Mouse (Mus musculus) thymus, adult 2 months (tissue): Measurements from ENCODE around the gene Safb2. TPM values are rescaled to one million over a fixed set of nuclear protein-coding genes. Genes with fewer than 3 reads are reported as not detected.

Experiments used
- DNase-seq: peaks from one replicate; pipeline ENCODE4 v3.0.0; 2021
- H3K27ac ChIP-seq: fragments of 200-500 bp; 2 replicates; pipeline ENCODE4 v1.5.1; 2012; ENCODE audit warnings: low read length, control low read depth; ENCODE audit not compliant: control insufficient read depth, insufficient read depth
- H3K27me3 ChIP-seq: fragments of 200-500 bp; 2 replicates; pipeline ENCODE4 v1.6.1; 2012; ENCODE audit warnings: mild to moderate bottlenecking, low read length, moderate library complexity, mixed read lengths; ENCODE audit not compliant: control insufficient read depth, insufficient read depth
- H3K36me3 ChIP-seq: fragments of 200-500 bp; 2 replicates; pipeline ENCODE4 v1.6.1; 2012; ENCODE audit warnings: mild to moderate bottlenecking, low read length, moderate library complexity; ENCODE audit not compliant: control insufficient read depth, insufficient read depth
- H3K4me1 ChIP-seq: fragments of 200-500 bp; replicated peaks from 2 replicates; pipeline ENCODE4 v1.6.1; 2012; ENCODE audit warnings: low read length; ENCODE audit not compliant: control insufficient read depth, insufficient read depth
- H3K4me3 ChIP-seq: fragments of 200-500 bp; 2 replicates; pipeline ENCODE4 v1.5.1; 2012; ENCODE audit warnings: mild to moderate bottlenecking, low read length, control low read depth, moderate library complexity; ENCODE audit not compliant: control insufficient read depth, insufficient read depth
- CTCF ChIP-seq: fragments of 200-500 bp; IDR thresholded peaks from 2 replicates; pipeline ENCODE4 v1.5.1; 2012; ENCODE audit warnings: mild to moderate bottlenecking, control low read depth, low read length, moderate library complexity, borderline replicate concordance; ENCODE audit not compliant: control insufficient read depth, poor library complexity, insufficient read depth; ENCODE audit errors: extremely low read depth
- POLR2A ChIP-seq: fragments of 200-500 bp; IDR thresholded peaks from 2 replicates; pipeline ENCODE4 v1.6.1; 2012; ENCODE audit warnings: mild to moderate bottlenecking, low read length, control low read depth, moderate library complexity; ENCODE audit not compliant: control insufficient read depth, poor library complexity, insufficient read depth; ENCODE audit errors: extremely low read depth
- WGBS: fragments of 180-500 bp; shearing (Covaris S2); methylation state at CpG from one replicate; pipeline ENCODE4 v1.1.7; 2018; 5-methylcytosine and 5-hydroxymethylcytosine counted together
- polyA plus RNA-seq: library from polyadenylated mRNA; depleted of rRNA; stranded (reverse); fragments of >200 nt; gene quantifications from 2 replicates; pipeline ENCODE4 v1.2.3, GENCODE M21; 2012

Safb2 gene
- polyA plus RNA-seq, 1 experiment = 196 TPM

- peak within 1 kb of the TSS; percentile 93 for H3K4me3 ChIP-seq
- WGBS = under 1% methylated on average over 51 of the region's 51 CpGs
- no peaks in the 10 kb centered on the region for H3K36me3 ChIP-seq
- no peak within 1 kb of the TSS for H3K27ac ChIP-seq
- peak; percentile 96 for DNase-seq
- no peaks in the 10 kb centered on the region; the same call in 1 of the 2 replicates for H3K27me3 ChIP-seq
- H3K4me1 ChIP-seq = peaks cover 19% of the 10 kb centered on the region
- peak; percentile 37; the same call in 1 of the 2 replicates for TF ChIP-seq CTCF
- peak; percentile 68 for TF ChIP-seq POLR2A
These were observed 42.5 kb upstream of the Safb2 start, which contains the start of gene Lonp1 for GRCm38 (mm10) chr17:56626754-56627470. Gene Lonp1, minus strand, starts transcription at chr17:56626887.

- Histone ChIP-seq H3K27ac (no peak overlapping the region), H3K27me3 (no peaks in the 10 kb centered on the region; the same call in 1 of the 2 replicates), H3K4me3 (peak overlapping the region; percentile 93), H3K4me1 (peaks cover 19% of the 10 kb centered on the region), H3K36me3 (no peaks in the 10 kb centered on the region)
- no peak for DNase-seq
- TF ChIP-seq POLR2A (no peak), CTCF (no peak)
- under 1% methylated on average over 32 of the region's 32 CpGs for WGBS
These were observed 41.9 kb upstream of the Safb2 start for GRCm38 (mm10) chr17:56626260-56626659.

- Histone ChIP-seq H3K27me3 (no peaks in the 10 kb centered on the region; the same call in 1 of the 2 replicates), H3K4me1 (peaks cover 19% of the 10 kb centered on the region), H3K4me3 (no peak overlapping the region), H3K27ac (no peak overlapping the region), H3K36me3 (no peaks in the 10 kb centered on the region; the same call in 1 of the 2 replicates)
- DNase-seq = no peak
- TF ChIP-seq CTCF = no peak
- no peak for TF ChIP-seq POLR2A
- 90% methylated on average over 3 of the region's 3 CpGs for WGBS
These were observed 41.1 kb upstream of the Safb2 start for GRCm38 (mm10) chr17:56625495-56625894.

- H3K36me3 ChIP-seq = peaks cover 18% of the 10 kb centered on the region; the same call in 1 of the 2 replicates
- no peaks in the 10 kb centered on the region for H3K27me3 ChIP-seq
- DNase-seq = no peak
- no peak for TF ChIP-seq POLR2A
- TF ChIP-seq CTCF = no peak
- H3K4me1 ChIP-seq = peaks cover 12% of the 10 kb centered on the region
- H3K27ac ChIP-seq = no peak overlapping the region
- WGBS = 95% methylated on average over 8 of the region's 8 CpGs
- no peak overlapping the region for H3K4me3 ChIP-seq
These were observed 33.2 kb upstream of the Safb2 start for GRCm38 (mm10) chr17:56617628-56618027.

GRCm38 (mm10) chr17:56616725-56617124 lies 32.3 kb upstream of the Safb2 start:
- TF ChIP-seq CTCF = no peak
- no peak for TF ChIP-seq POLR2A
- H3K4me3 ChIP-seq = no peak overlapping the region
- no peak for DNase-seq
- peaks cover 12% of the 10 kb centered on the region for H3K4me1 ChIP-seq
- no peaks in the 10 kb centered on the region for H3K27me3 ChIP-seq
- H3K36me3 ChIP-seq = peaks cover 18% of the 10 kb centered on the region; the same call in 1 of the 2 replicates
- H3K27ac ChIP-seq = no peak overlapping the region
- WGBS = 97% methylated on average over 3 of the region's 3 CpGs

- WGBS = 95% methylated on average over 4 of the region's 4 CpGs
- TF ChIP-seq CTCF (no peak), POLR2A (no peak)
- Histone ChIP-seq H3K27ac (no peak overlapping the region), H3K36me3 (peaks cover 18% of the 10 kb centered on the region; the same call in 1 of the 2 replicates), H3K27me3 (no peaks in the 10 kb centered on the region), H3K4me1 (peaks cover 12% of the 10 kb centered on the region), H3K4me3 (no peak overlapping the region)
- no peak for DNase-seq
These were observed 31.4 kb upstream of the Safb2 start for GRCm38 (mm10) chr17:56615792-56616191.
